Mouse (Mus musculus): ENCODE data around the gene Rcc1. TPM values are rescaled to one million over a fixed set of nuclear protein-coding genes. Genes with fewer than 3 reads are reported as not detected.

The Rcc1 gene
- total RNA-seq, 2 experiments from 2014 or later = 12.8 to 13.6 TPM

DNA sequence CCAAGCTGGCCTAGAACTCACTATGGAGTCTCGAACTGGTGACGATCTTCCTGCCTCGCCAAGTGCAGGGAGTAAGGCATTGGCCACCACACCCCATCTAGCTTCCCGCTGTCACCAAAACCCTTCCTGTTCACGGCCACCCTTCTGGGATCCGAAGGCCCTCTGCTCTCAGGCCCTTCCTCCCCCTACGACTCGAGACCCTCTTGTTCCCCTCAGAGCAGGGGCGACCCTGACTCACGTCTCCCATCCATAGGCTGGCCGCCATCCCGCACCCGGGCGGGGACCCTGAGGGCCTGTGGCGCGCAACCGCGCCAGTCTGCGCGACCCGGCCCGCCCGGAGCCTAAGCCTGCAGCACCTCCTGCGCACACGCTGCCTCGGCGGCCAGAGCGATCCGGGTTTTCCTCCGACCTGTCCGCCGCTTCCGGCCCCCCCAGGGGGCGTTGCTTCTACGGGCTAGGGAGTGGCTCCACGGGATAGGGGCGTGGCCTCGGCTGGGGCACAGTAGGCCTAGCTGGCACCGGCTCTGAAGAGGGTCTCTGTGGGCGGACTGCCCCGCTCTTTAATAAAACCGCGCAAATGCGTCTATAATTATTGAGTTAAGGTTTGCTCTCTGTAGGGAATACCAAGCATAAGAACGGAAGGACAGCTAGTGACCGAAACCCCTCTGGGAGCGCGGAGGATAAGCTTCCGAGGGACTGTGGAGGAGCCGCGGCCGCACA lies 24.1 kb downstream of the Rcc1 start, which contains the start of gene Trnau1ap:
Gene Trnau1ap, minus strand, starts transcription at position 424 of the 720 bp plus-strand sequence.
- DNase-seq (ENCODE audit: low spot score in 2 of 2) = peak; percentile 79 to 80
- Histone ChIP-seq H3K27ac (peak within 1 kb of the TSS; percentile 90), H3K4me3 (peak within 1 kb of the TSS; percentile 63)
- TF ChIP-seq CTCF (conservative IDR thresholded peaks at IDR 0.05) = peak; percentile 49

DNA sequence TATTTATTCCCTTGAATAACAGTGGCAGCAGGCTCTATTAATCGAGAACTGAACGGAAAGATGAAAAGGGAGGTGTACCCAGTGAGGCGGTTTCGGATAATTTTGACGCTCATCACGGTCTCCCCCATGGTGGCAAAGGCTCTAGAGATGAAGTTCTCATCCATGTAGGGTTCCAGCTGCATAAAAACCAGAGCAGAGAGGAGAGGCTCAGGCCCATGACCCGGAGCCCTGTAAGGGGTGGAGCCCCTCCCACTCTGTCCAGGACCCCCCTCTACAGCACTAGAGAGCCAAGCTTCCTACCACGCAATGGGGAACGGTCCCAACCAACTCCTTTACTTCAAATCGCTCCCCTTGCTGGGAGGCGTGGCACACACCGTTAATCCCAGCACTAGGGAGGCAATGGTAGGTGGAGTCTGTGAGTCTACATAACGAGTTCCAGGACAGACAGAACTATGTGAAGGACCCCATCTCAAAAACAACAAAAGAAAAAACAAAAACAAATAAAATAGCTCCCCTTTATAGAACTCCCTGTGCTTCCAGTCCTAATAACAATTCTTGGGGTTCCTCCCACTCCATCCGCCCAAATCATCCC lies 24.9 kb downstream of the Rcc1 start:
- H3K27ac ChIP-seq = peak overlapping the region; percentile 90
- H3K4me3 ChIP-seq = peak overlapping the region; percentile 63
- no peak for DNase-seq (ENCODE audit: low spot score in 2 of 2)
- TF ChIP-seq CTCF (conservative IDR thresholded peaks at IDR 0.05) = no peak

DNA sequence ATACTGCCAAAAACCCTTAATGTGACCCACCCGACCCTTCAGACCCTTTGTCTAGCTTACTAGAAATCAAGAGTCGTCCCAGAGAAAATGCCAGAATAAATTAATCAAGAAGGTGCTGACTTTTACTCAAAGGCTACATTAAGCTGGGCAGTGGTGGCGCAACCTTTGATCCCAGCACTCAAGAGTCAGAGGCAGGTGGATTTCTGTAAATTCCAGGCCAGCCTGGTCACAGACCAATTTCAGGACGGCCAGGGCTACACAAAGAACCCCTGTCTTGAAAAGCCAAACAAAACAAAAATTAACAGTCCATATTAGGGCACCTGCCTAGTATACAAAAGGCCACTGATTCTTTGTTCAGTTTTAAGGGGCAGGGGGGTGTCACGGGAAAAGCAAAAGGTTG lies 26.9 kb downstream of the Rcc1 start:
- DNase-seq (ENCODE audit: low spot score in 2 of 2) = no peak
- no peak for TF ChIP-seq CTCF (conservative IDR thresholded peaks at IDR 0.05)
- Histone ChIP-seq H3K27ac (no peak overlapping the region), H3K4me3 (no peak overlapping the region)

GRCm38 (mm10) chr4:132315711-132316110 lies 37.7 kb downstream of the Rcc1 start:
- Histone ChIP-seq H3K27ac (no peak overlapping the region), H3K4me3 (no peak overlapping the region)
- no peak for TF ChIP-seq CTCF (conservative IDR thresholded peaks at IDR 0.05)
- DNase-seq (ENCODE audit: low spot score in 2 of 2) = no peak

DNA sequence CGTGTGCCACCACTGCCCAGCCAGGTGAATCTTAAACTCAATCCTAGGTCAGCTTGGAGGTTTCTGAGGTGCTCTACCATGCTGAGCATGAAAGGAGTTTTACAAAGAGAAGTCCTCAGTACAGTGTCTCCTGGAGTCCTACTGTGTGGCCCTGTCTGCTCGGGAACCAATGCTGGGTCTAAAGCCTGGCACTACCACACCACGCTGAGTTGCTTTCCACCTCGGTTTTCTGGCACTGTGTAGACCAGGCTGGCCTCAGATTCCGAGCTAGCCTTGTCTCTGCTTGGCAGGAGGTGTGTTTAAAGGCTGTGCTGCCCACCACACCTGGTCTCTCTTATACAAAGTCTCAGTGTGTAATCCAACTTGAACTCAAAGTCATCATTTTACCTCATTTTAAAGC lies 40.8 kb downstream of the Rcc1 start:
- no peak for TF ChIP-seq CTCF (conservative IDR thresholded peaks at IDR 0.05)
- DNase-seq (ENCODE audit: low spot score in 2 of 2) = no peak
- Histone ChIP-seq H3K27ac (no peak overlapping the region), H3K4me3 (no peak overlapping the region)

DNA sequence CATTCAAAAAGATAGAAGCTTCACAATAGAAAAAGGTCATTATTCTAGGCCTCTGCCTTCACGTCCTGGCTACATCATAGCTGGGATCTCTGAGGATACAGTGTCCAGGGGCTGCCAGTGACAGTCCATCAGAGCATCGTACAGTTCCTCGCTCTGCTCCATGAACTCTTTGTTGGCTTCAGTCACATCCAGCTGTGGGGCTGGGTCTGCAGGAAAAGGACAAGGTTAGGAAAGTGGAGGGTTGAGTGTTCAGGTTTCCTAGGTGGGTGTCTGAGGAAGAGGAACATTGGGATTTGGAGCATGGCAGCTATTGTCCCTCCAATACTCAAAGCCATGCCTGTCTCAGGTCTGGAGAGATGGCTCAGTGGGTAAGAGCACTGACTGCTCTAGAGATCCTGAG lies 41.6 kb downstream of the Rcc1 start:
- TF ChIP-seq CTCF (conservative IDR thresholded peaks at IDR 0.05) = no peak
- Histone ChIP-seq H3K4me3 (no peak overlapping the region), H3K27ac (no peak overlapping the region)
- no peak for DNase-seq (ENCODE audit: low spot score in 2 of 2)

DNA sequence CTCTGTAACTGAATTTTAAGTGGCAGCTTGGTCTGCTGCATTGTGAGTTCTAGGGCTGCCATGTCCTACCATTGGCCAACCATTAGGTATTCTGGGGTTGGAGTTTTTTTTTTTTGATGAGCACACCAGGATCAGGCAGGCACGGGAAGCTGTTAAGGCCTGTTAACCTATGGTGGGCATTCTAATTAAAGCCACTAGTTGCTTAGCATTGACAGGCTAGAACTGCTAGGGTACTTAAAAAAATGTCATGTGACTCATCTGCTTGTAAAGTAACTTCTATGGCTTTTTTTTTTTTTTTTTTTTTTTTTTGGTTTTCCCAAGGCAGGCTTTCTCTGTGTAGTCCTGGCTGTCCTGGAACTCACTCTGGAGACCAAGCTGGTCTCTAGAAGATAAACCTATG lies 42.2 kb downstream of the Rcc1 start:
- Histone ChIP-seq H3K27ac (no peak overlapping the region), H3K4me3 (no peak overlapping the region)
- no peak for TF ChIP-seq CTCF (conservative IDR thresholded peaks at IDR 0.05)
- DNase-seq (ENCODE audit: low spot score in 2 of 2) = no peak

DNA sequence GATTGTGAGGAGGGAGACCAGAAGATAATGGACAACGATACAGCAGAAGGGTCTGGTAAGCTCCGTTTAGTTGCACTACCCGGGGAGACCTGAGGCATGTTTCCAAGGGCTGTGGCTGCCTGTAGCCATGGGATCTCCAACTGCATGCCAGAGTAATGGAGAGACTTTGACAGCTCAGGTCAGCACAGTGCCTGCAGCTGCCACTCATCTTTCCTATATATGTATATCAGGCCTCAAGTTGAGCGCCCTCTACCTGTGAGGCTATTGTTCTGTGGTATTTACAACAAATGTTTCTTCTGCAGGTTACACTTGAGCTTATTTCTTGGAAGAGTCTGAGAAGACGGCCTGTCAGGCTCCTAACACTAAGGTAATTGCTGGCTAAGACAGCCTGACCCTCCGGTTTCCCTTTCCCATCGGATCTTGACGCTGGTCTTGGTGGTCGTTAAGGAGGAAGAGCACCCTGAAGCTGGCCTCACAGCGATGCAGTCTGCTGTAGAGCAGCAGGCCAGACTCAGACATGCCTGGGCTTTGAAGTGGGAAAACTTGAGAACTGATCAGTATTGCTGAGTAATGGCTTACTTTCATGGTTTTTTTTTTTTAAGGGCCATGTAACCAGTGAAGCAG lies 43.4 kb downstream of the Rcc1 start:
- peak; percentile 78 for TF ChIP-seq CTCF (conservative IDR thresholded peaks at IDR 0.05)
- Histone ChIP-seq H3K4me3 (peak overlapping the region; percentile 88), H3K27ac (peak overlapping the region; percentile 97)
- no peak for DNase-seq (ENCODE audit: low spot score in 2 of 2)

GRCm38 (mm10) chr4:132309140-132309848 lies 44.1 kb downstream of the Rcc1 start:
- Histone ChIP-seq H3K27ac (peak overlapping the region; percentile 97), H3K4me3 (peak overlapping the region; percentile 88)
- no peak for DNase-seq (ENCODE audit: low spot score in 2 of 2)
- no peak for TF ChIP-seq CTCF (conservative IDR thresholded peaks at IDR 0.05)

- H3K27ac ChIP-seq = peak overlapping the region; percentile 97
- TF ChIP-seq CTCF (conservative IDR thresholded peaks at IDR 0.05) = no peak
- peak; percentile 91 to 94 for DNase-seq (ENCODE audit: low spot score in 2 of 2)
- peak overlapping the region; percentile 88 for H3K4me3 ChIP-seq
Measured at GRCm38 (mm10) chr4:132308437-132309139, 44.8 kb downstream of the Rcc1 start.

DNA sequence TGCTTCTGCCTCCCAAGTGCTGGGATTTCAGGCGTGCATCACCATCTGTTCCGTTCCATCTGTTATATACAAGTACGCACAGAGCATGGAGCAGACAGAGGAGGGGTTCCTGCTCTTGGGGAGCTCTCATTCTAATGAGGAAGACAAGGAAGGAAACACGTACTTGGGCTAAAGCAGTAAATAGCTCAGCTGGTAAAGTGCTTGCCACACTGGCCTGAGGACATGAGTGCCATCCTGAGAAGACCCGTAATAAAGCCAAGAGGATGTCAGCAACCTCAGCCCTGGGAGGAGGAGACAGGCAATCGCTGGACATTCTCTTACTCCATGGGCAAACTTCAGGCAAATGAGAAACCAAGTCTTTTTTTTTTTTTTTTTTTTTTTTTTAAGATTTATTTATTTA lies 47.4 kb downstream of the Rcc1 start:
- H3K27ac ChIP-seq = no peak overlapping the region
- DNase-seq (ENCODE audit: low spot score in 2 of 2) = no peak
- TF ChIP-seq CTCF (conservative IDR thresholded peaks at IDR 0.05) = no peak
- H3K4me3 ChIP-seq = no peak overlapping the region

DNA sequence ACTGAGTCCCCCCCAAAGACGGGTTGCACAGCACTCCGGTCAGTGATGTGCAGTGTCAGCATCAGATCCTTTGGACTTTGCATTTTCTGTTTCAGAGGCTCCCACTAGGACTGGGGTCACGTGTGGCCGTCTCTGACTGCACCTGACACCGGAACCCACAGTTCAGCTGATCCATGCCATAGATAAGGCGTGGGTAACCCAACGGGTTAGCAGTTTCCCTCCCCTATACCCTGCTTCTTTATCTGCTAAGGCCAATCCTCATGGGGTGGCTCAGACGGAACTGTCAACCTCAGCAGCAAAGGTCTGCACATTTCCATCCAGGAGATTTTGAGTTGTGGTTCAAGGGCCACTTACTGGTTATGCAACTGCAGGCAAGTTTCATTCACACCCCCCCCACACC lies 48.1 kb downstream of the Rcc1 start:
- Histone ChIP-seq H3K27ac (no peak overlapping the region), H3K4me3 (no peak overlapping the region)
- DNase-seq (ENCODE audit: low spot score in 2 of 2) = no peak
- no peak for TF ChIP-seq CTCF (conservative IDR thresholded peaks at IDR 0.05)

Data from layer of hippocampus, adult 2 months (tissue).